Mouse (Mus musculus) spleen, adult 2 months (tissue): ENCODE data around the gene Zfp784.

Experiments
- CTCF ChIP-seq: fragments of 200-500 bp; IDR thresholded peaks from 2 replicates; pipeline ENCODE4 v1.5.1; 2011; ENCODE audit warnings: mild to moderate bottlenecking, inconsistent platforms; ENCODE audit not compliant: insufficient read depth, insufficient read length, insufficient replicate concordance; ENCODE audit errors: extremely low read depth
- POLR2A ChIP-seq: fragments of 200-500 bp; IDR thresholded peaks from 2 replicates; pipeline ENCODE4 v1.6.1; 2011; ENCODE audit warnings: low read depth, low read length, inconsistent platforms

GRCm38 (mm10) chr7:5087886-5088285, 49.6 kb upstream of the Zfp784 start:
- TF ChIP-seq CTCF, result no peak
- TF ChIP-seq POLR2A, result no peak
